Mouse (Mus musculus) right cerebral cortex, adult 18-20 months (tissue): Measurements from ENCODE around the gene Prkcz.

Experiments
- DNase-seq: peaks from one replicate; pipeline ENCODE4 v3.0.0; 2022; ENCODE audit warnings: mixed read lengths

Prkcz gene

GRCm38 (mm10) chr4:155361303-155361791, at the start of gene Prkcz:
Gene Prkcz, minus strand, starts transcription at chr4:155361361.
- peak; percentile 83 for DNase-seq

- peak; percentile 93 for DNase-seq
Measured at GRCm38 (mm10) chr4:155409058-155409776, 48.1 kb upstream of the Prkcz start, which contains the start of gene Cfap74. Gene Cfap74, plus strand, starts transcription at chr4:155409190.

- DNase-seq: no peak
Measured at GRCm38 (mm10) chr4:155408695-155409057, 47.5 kb upstream of the Prkcz start.

GRCm38 (mm10) chr4:155402489-155402888, 41.3 kb upstream of the Prkcz start:
- no peak for DNase-seq

- DNase-seq: no peak
Measured at GRCm38 (mm10) chr4:155401121-155401520, 40.0 kb upstream of the Prkcz start.

- DNase-seq: no peak
Measured at GRCm38 (mm10) chr4:155398222-155398540, 37.0 kb upstream of the Prkcz start.

GRCm38 (mm10) chr4:155397511-155398221, 36.5 kb upstream of the Prkcz start, which contains the start of gene Gabrd:
Gene Gabrd, minus strand, starts transcription at chr4:155398112.
- DNase-seq: peak; percentile 70

GRCm38 (mm10) chr4:155396751-155397150, 35.6 kb upstream of the Prkcz start:
- DNase-seq: no peak

GRCm38 (mm10) chr4:155395471-155395870, 34.3 kb upstream of the Prkcz start:
- peak; percentile 78 for DNase-seq

- DNase-seq: no peak
Measured at GRCm38 (mm10) chr4:155387166-155387565, 26.0 kb upstream of the Prkcz start.

GRCm38 (mm10) chr4:155383326-155383725, 22.2 kb upstream of the Prkcz start:
- no peak for DNase-seq

GRCm38 (mm10) chr4:155382752-155383151, 21.6 kb upstream of the Prkcz start:
- peak; percentile 87 for DNase-seq

- no peak for DNase-seq
Measured at GRCm38 (mm10) chr4:155381974-155382373, 20.8 kb upstream of the Prkcz start.

GRCm38 (mm10) chr4:155371797-155372735, 10.9 kb upstream of the Prkcz start:
- DNase-seq: no peak

GRCm38 (mm10) chr4:155370737-155371715, 9.9 kb upstream of the Prkcz start:
- DNase-seq: no peak

GRCm38 (mm10) chr4:155368684-155369083, 7.5 kb upstream of the Prkcz start:
- DNase-seq: peak; percentile 82

GRCm38 (mm10) chr4:155367739-155368138, 6.6 kb upstream of the Prkcz start:
- no peak for DNase-seq

- DNase-seq: no peak
Measured at GRCm38 (mm10) chr4:155366784-155367183, 5.6 kb upstream of the Prkcz start.

- no peak for DNase-seq
Measured at GRCm38 (mm10) chr4:155362443-155362842, 1.3 kb upstream of the Prkcz start.

- DNase-seq: no peak
Measured at GRCm38 (mm10) chr4:155360856-155361255, 305 bp downstream of the Prkcz start.

- no peak for DNase-seq
Measured at GRCm38 (mm10) chr4:155359560-155360464, 1.3 kb downstream of the Prkcz start.
